Mouse (Mus musculus) lung, postnatal 36 days (tissue): ENCODE measurements around the gene Gm45062.
A peak's percentile ranks its signal among the peaks of the same experiment; 100 is the strongest.
"Not testable (repeated sequence)": the region's sequence is repeated elsewhere in the genome, so short reads cannot be mapped to it uniquely, and the experiment has no call there.

Experiments
- DNase-seq: peaks from one replicate; pipeline ENCODE4 v3.0.0; 2022; ENCODE audit warnings: mixed read lengths

The Gm45062 gene

GRCm38 (mm10) chr6:8510864-8511428 lies 251.7 kb downstream of the Gm45062 start:
- DNase-seq: no peak

GRCm38 (mm10) chr6:8511447-8511846 lies 252.2 kb downstream of the Gm45062 start:
- no peak for DNase-seq

- no peak for DNase-seq
These were observed 253.2 kb downstream of the Gm45062 start for GRCm38 (mm10) chr6:8512416-8512815.

GRCm38 (mm10) chr6:8519687-8520086 lies 260.4 kb downstream of the Gm45062 start:
- DNase-seq: no peak

- no peak for DNase-seq
These were observed 262.0 kb downstream of the Gm45062 start for GRCm38 (mm10) chr6:8521231-8521630.

- no peak for DNase-seq
These were observed 265.5 kb downstream of the Gm45062 start for GRCm38 (mm10) chr6:8524717-8525116.

GRCm38 (mm10) chr6:8531104-8531894 lies 272.0 kb downstream of the Gm45062 start:
- no peak for DNase-seq

- DNase-seq: no peak
These were observed 277.7 kb downstream of the Gm45062 start for GRCm38 (mm10) chr6:8536944-8537343.

- DNase-seq: not testable (repeated sequence)
These were observed 282.3 kb downstream of the Gm45062 start for GRCm38 (mm10) chr6:8541531-8541930.

GRCm38 (mm10) chr6:8544822-8545221 lies 285.6 kb downstream of the Gm45062 start:
- DNase-seq: no peak

GRCm38 (mm10) chr6:8545780-8546179 lies 286.5 kb downstream of the Gm45062 start:
- no peak for DNase-seq

GRCm38 (mm10) chr6:8551155-8551554 lies 291.9 kb downstream of the Gm45062 start:
- no peak for DNase-seq

- no peak for DNase-seq
These were observed 297.8 kb downstream of the Gm45062 start for GRCm38 (mm10) chr6:8556849-8557571.

GRCm38 (mm10) chr6:8560682-8561081 lies 301.4 kb downstream of the Gm45062 start:
- no peak for DNase-seq

GRCm38 (mm10) chr6:8582377-8582776 lies 323.1 kb downstream of the Gm45062 start:
- DNase-seq: no peak

- DNase-seq: no peak
These were observed 324.6 kb downstream of the Gm45062 start for GRCm38 (mm10) chr6:8583892-8584291.

GRCm38 (mm10) chr6:8591665-8592064 lies 332.4 kb downstream of the Gm45062 start:
- no peak for DNase-seq

GRCm38 (mm10) chr6:8617369-8617768 lies 358.1 kb downstream of the Gm45062 start:
- peak; percentile 6 for DNase-seq

- no peak for DNase-seq
These were observed 360.5 kb downstream of the Gm45062 start for GRCm38 (mm10) chr6:8619582-8620350.

- no peak for DNase-seq
These were observed 363.8 kb downstream of the Gm45062 start for GRCm38 (mm10) chr6:8623045-8623444.

- DNase-seq: no peak
These were observed 369.0 kb downstream of the Gm45062 start for GRCm38 (mm10) chr6:8628226-8628625.

GRCm38 (mm10) chr6:8628715-8629267 lies 369.5 kb downstream of the Gm45062 start:
- DNase-seq: no peak

GRCm38 (mm10) chr6:8630531-8630930 lies 371.3 kb downstream of the Gm45062 start:
- no peak for DNase-seq
